Mouse (Mus musculus) brain, embryonic 14.5 days (tissue): ENCODE results near the gene Capn15.

ENCODE experiments used
- CTCF ChIP-seq: fragments of 200-500 bp; IDR thresholded peaks from 2 replicates; pipeline ENCODE4 v1.5.1; 2012; ENCODE audit warnings: inconsistent platforms, mild to moderate bottlenecking, moderate library complexity, borderline replicate concordance; ENCODE audit not compliant: insufficient read depth, insufficient read length; ENCODE audit errors: extremely low read depth
- POLR2A ChIP-seq: fragments of 200-500 bp; IDR thresholded peaks from 2 replicates; pipeline ENCODE4 v1.6.1; 2012; ENCODE audit warnings: mild to moderate bottlenecking, inconsistent platforms, borderline replicate concordance; ENCODE audit not compliant: poor library complexity, insufficient read depth, insufficient read length, severe bottlenecking; ENCODE audit errors: extremely low read depth

- no peak for TF ChIP-seq CTCF
- TF ChIP-seq POLR2A, result no peak
These were observed 865 bp downstream of the Capn15 start for GRCm38 (mm10) chr17:25984556-25985305.
